Mouse (Mus musculus) liver, adult 10 weeks (tissue): ENCODE data around the gene Ppp6r1. TPM values are rescaled to one million over a fixed set of nuclear protein-coding genes. Genes with fewer than 3 reads are reported as not detected.

Experiments
- polyA plus RNA-seq: library from polyadenylated mRNA; stranded (reverse); fragments of 350-450 nt; fragmentation: Illumina TruSeq; extraction: RNeasy Lipid Tissue Mini Kit (QIAGEN cat#74804); gene quantifications from one replicate; pipeline ENCODE4 v1.2.3, GENCODE M21; 2014; ENCODE audit warnings: low read depth, low replicate concordance

Ppp6r1 gene
- polyA plus RNA-seq, result 10.9 TPM

GRCm38 (mm10) chr7:4658912-4659551 lies at the start of gene Ppp6r1:
Gene Ppp6r1 (minus strand): TSS chr7:4659019.

DNA sequence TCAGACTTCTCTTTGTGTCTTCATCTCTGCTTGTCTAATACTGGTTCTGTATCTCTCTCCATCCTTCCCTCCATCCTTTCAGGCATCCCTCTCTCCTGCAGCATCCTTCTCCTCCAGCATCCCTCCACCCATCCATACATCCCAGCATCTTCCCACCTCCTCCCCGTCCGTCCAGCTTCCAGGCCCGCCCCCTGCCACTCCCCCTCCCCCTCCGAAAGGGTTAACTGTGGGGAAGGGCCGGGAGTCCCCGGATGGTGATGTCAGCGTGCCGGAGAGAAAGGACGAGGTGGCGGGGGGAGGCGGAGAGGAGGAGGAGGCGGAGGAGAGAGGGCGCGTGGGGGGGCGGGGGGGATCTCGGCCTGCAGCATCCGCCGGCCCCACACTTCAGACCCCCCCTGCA lies 31.6 kb upstream of the Ppp6r1 start, which contains the start of gene Brsk1:
TSS of gene Brsk1 (plus strand) at position 218 of the 400 bp plus-strand sequence.

DNA sequence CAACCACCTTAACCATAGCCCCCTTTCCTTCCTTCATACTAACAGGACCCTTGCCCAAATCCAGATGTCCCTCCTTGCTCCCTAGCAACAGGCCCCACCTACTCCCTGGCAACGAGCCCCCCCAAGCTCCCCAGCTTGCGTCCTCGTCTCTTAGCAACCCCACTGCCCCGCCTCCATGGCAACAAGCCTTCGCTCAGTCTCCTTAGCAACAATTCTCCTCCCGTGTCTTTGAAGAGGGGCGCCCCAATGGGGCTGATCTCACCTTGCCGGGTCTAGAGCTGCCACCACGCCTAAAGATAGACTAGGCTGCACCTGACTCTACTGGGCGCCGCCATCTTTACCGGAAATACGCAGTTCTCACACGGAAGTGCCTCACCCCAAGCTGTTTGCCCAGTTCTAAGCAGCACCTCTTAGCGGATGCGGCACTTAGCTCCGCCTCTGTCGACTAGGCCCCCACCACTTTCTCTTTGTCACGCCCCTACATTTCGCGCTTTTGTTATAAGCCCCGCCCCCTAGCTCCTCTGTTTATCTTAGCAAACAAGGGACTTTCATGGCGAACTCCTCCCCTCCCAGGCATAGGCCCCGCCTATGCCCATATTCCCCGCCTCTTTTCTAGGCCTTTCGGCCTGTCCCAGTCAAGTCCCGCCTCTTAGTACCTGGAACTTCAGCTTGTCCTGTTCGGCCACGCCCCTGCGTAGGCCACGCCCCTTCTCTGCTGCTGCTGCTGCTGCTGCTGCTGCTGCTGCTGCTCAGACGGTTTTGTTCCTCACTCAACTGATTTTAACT lies 26.0 kb upstream of the Ppp6r1 start, which contains the start of gene Hspbp1:
TSS of gene Hspbp1 (minus strand) at position 437 of the 786 bp plus-strand sequence.

DNA sequence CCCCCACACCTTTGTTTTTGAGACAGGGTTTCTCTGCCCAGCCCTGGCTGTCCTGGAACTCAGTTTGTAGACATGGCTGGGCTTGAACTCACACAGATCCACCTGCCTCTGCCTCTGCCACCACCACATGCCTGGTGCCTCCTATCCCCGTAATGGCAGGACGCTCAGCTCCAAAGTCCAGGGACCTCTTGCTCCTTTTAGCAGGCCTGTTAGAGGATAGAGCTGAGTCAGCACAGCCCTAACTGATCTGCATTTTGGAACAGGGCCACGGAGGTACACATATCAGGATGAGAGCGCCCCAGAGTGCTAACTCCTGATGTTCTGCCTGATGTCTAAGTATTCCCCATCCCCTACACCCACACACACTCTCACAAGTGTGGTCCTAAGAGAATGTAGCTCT lies 27.8 kb downstream of the Ppp6r1 start, which contains the start of gene Tmem86b:
TSS of gene Tmem86b (minus strand) at position 392 of the 400 bp plus-strand sequence.

DNA sequence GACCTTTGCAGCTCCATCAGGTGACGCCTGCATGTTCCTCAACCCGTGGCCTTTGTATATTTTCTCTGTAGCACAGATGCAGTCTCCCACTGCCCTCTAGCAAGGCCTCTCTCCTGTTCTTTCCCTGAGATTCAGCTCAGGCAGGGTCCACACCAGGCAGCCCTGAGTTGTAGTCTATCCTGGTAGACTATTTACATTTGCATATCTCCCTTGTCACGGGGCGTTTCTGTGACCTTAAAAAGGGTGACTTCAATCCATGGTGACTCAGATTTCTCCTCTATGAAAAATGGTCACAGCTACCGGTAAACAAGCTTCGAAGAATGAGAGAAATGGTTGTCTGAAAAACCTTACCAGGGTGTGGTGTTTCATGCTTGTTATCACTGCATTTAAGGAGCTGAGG lies 54.9 kb downstream of the Ppp6r1 start, which contains the start of gene Ptprh:
TSS of gene Ptprh (minus strand) at position 169 of the 400 bp plus-strand sequence.

Other genes with a start within 250 kb of the Ppp6r1 start
- 2.8 TPM for gene Rdh13, start 213.4 kb downstream of the Ppp6r1 start, polyA plus RNA-seq
- 0.11 TPM for gene Eps8l1, start 198.3 kb downstream of the Ppp6r1 start, polyA plus RNA-seq
- gene Ppp1r12c, start 157.3 kb downstream of the Ppp6r1 start, polyA plus RNA-seq, result 6.8 TPM
- gene Tnnt1, start 142.6 kb downstream of the Ppp6r1 start, polyA plus RNA-seq, result 1.3 TPM
- not detected for gene Tnni3, start 134.8 kb downstream of the Ppp6r1 start, polyA plus RNA-seq
- gene Dnaaf3, start 126.6 kb downstream of the Ppp6r1 start, polyA plus RNA-seq, result not detected
- not detected for gene Syt5, start 111.5 kb downstream of the Ppp6r1 start, polyA plus RNA-seq
- not detected for gene Ptprh, start 55.0 kb downstream of the Ppp6r1 start, polyA plus RNA-seq
- gene Tmem86b, start 27.6 kb downstream of the Ppp6r1 start, polyA plus RNA-seq, result 34.6 TPM
- gene Hspbp1, start 26.0 kb upstream of the Ppp6r1 start, polyA plus RNA-seq, result 0.87 TPM
- gene Brsk1, start 31.6 kb upstream of the Ppp6r1 start, polyA plus RNA-seq, result not detected
- not detected for gene Tmem150b, start 66.2 kb upstream of the Ppp6r1 start, polyA plus RNA-seq
- 1.4 TPM for gene Kmt5c, start 81.1 kb upstream of the Ppp6r1 start, polyA plus RNA-seq
- gene Cox6b2, start 94.1 kb upstream of the Ppp6r1 start, polyA plus RNA-seq, result not detected
- gene Fam71e2, start 112.3 kb upstream of the Ppp6r1 start, polyA plus RNA-seq, result not detected
- gene Il11, start 123.8 kb upstream of the Ppp6r1 start, polyA plus RNA-seq, result not detected
- not detected for gene Tmem190, start 123.9 kb upstream of the Ppp6r1 start, polyA plus RNA-seq
- 1.1 TPM for gene Tmem238, start 130.6 kb upstream of the Ppp6r1 start, polyA plus RNA-seq
- 18.8 TPM for gene Rpl28, start 133.9 kb upstream of the Ppp6r1 start, polyA plus RNA-seq
- gene Ube2s, start 153.6 kb upstream of the Ppp6r1 start, polyA plus RNA-seq, result 4.7 TPM
- gene Shisa7, start 185.7 kb upstream of the Ppp6r1 start, polyA plus RNA-seq, result not detected
- 5.4 TPM for gene Isoc2b, start 211.2 kb upstream of the Ppp6r1 start, polyA plus RNA-seq
- 4.8 TPM for gene Isoc2a, start 218.1 kb upstream of the Ppp6r1 start, polyA plus RNA-seq
- gene Gm36210, start 247.5 kb upstream of the Ppp6r1 start, polyA plus RNA-seq, result not detected